Mouse (Mus musculus) spleen, adult 2 months (tissue): ENCODE results near the gene Tlcd2. TPM values are rescaled to one million over a fixed set of nuclear protein-coding genes. Genes with fewer than 3 reads are reported as not detected.

Source experiments
- DNase-seq, 2 experiments: peaks; one replicate each; pipeline versions ENCODE4 v3.0.0 to v3.0.0-alpha.2; 2012 to 2021; ENCODE audit warnings: low spot score in 2 of 2, low read depth in 1 of 2
- H3K27ac ChIP-seq: fragments of 200-500 bp; 2 replicates; pipeline ENCODE4 v1.5.1; 2012; ENCODE audit warnings: low read length, inconsistent platforms; ENCODE audit not compliant: insufficient read depth
- H3K27me3 ChIP-seq: fragments of 200-500 bp; 2 replicates; pipeline ENCODE4 v1.6.1; 2012; ENCODE audit warnings: mild to moderate bottlenecking, moderate library complexity, low read length, inconsistent platforms; ENCODE audit not compliant: control insufficient read depth, insufficient read depth
- H3K36me3 ChIP-seq: fragments of 200-500 bp; 2 replicates; pipeline ENCODE4 v1.6.1; 2012; ENCODE audit warnings: mild to moderate bottlenecking, low read length, inconsistent platforms; ENCODE audit not compliant: control insufficient read depth, insufficient read depth
- H3K4me1 ChIP-seq: fragments of 200-500 bp; 2 replicates; pipeline ENCODE4 v1.6.1; 2011; ENCODE audit warnings: inconsistent platforms; ENCODE audit not compliant: control insufficient read depth, insufficient read depth, insufficient read length
- H3K4me3 ChIP-seq: fragments of 200-500 bp; 2 replicates; pipeline ENCODE4 v1.5.1; 2011; ENCODE audit warnings: mild to moderate bottlenecking, inconsistent platforms; ENCODE audit not compliant: insufficient read depth, insufficient read length; ENCODE audit errors: extremely low read depth
- CTCF ChIP-seq: fragments of 200-500 bp; IDR thresholded peaks from 2 replicates; pipeline ENCODE4 v1.5.1; 2011; ENCODE audit warnings: mild to moderate bottlenecking, inconsistent platforms; ENCODE audit not compliant: insufficient read depth, insufficient read length, insufficient replicate concordance; ENCODE audit errors: extremely low read depth
- POLR2A ChIP-seq: fragments of 200-500 bp; IDR thresholded peaks from 2 replicates; pipeline ENCODE4 v1.6.1; 2011; ENCODE audit warnings: low read depth, low read length, inconsistent platforms
- WGBS: fragments of 180-500 bp; shearing (Covaris S2); methylation state at CpG from one replicate; pipeline ENCODE4 v1.1.7; 2018; 5-methylcytosine and 5-hydroxymethylcytosine counted together
- polyA plus RNA-seq: library from polyadenylated mRNA; depleted of rRNA; stranded (reverse); fragments of >200 nt; gene quantifications from 2 replicates; pipeline ENCODE4 v1.2.3, GENCODE M21; 2012

Tlcd2 gene
- polyA plus RNA-seq, 1 experiment = 6.9 TPM

GRCm38 (mm10) chr11:75464417-75464816, 2.9 kb downstream of the Tlcd2 start:
- no peak for TF ChIP-seq CTCF
- TF ChIP-seq POLR2A = no peak
- Histone ChIP-seq H3K36me3 (no peaks in the 10 kb centered on the region; the same call in 1 of the 2 replicates), H3K4me1 (peaks cover 10% of the 10 kb centered on the region; the same call in 1 of the 2 replicates), H3K27ac (no peak overlapping the region), H3K4me3 (no peak overlapping the region), H3K27me3 (no peaks in the 10 kb centered on the region)
- WGBS = 88% methylated on average over 6 of the region's 6 CpGs
- DNase-seq = no peak

- Histone ChIP-seq H3K4me1 (peaks cover 5% of the 10 kb centered on the region; the same call in 1 of the 2 replicates), H3K4me3 (no peak overlapping the region), H3K27ac (no peak overlapping the region), H3K36me3 (no peaks in the 10 kb centered on the region; the same call in 1 of the 2 replicates), H3K27me3 (no peaks in the 10 kb centered on the region)
- TF ChIP-seq POLR2A (no peak), CTCF (no peak)
- DNase-seq = no peak
- WGBS = 83% methylated on average over 6 of the region's 6 CpGs
These were observed 3.5 kb downstream of the Tlcd2 start for GRCm38 (mm10) chr11:75465051-75465450.

GRCm38 (mm10) chr11:75466731-75467505, 5.4 kb downstream of the Tlcd2 start:
- Histone ChIP-seq H3K27me3 (no peaks in the 10 kb centered on the region), H3K36me3 (no peaks in the 10 kb centered on the region; the same call in 1 of the 2 replicates), H3K27ac (no peak overlapping the region), H3K4me1 (peaks cover 5% of the 10 kb centered on the region; the same call in 1 of the 2 replicates), H3K4me3 (no peak overlapping the region)
- DNase-seq = no peak
- TF ChIP-seq CTCF = no peak
- WGBS = 97% methylated on average over 4 of the region's 4 CpGs

DNA sequence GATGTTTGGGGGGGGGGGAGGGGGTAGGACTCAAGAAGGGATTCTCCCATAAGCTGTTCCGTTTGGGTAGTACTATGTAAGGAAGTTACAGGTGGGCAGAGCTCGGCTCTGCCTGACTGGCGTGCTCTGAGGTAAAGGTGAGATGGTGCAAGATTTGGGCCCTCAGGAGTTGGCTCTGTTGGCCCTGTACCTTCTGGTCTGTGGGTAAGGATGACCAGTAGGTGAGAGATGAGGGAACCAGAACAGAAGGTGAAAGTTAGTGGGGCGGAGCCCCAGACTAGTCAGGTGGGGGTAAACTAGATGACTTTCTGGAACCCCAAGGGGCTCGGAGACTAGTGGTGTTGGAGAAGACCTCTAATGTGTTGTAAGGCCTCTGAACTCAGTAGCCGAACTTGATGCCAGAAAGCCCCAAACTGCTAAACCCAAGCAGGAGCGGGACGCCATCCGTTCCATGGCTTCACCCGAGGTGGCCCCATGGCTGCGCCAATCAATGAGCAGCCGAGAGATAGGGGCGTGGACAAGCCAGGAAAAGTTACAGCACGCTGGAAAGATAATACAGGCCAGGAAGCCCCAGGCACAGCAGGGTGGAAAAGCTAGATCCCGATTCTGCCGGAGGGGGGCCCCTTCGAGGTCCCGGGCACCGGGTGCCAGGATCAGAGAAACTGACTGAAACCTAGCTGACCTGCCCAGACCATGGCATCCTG, 6.1 kb downstream of the Tlcd2 start:
- H3K27ac ChIP-seq = no peak overlapping the region
- no peaks in the 10 kb centered on the region; the same call in 1 of the 2 replicates for H3K36me3 ChIP-seq
- no peak for DNase-seq
- H3K4me3 ChIP-seq = peak overlapping the region; percentile 53
- 18% methylated on average over 19 of the region's 19 CpGs for WGBS
- no peaks in the 10 kb centered on the region for H3K27me3 ChIP-seq
- TF ChIP-seq CTCF (no peak), POLR2A (no peak)
- H3K4me1 ChIP-seq = no peaks in the 10 kb centered on the region; the same call in 1 of the 2 replicates

- TF ChIP-seq POLR2A = no peak
- TF ChIP-seq CTCF = no peak
- DNase-seq = no peak
- peak overlapping the region; percentile 53; the same call in 1 of the 2 replicates for H3K4me3 ChIP-seq
- H3K27me3 ChIP-seq = no peaks in the 10 kb centered on the region
- no peaks in the 10 kb centered on the region; the same call in 1 of the 2 replicates for H3K4me1 ChIP-seq
- 53% methylated on average over 7 of the region's 7 CpGs for WGBS
- no peaks in the 10 kb centered on the region; the same call in 1 of the 2 replicates for H3K36me3 ChIP-seq
- H3K27ac ChIP-seq = no peak overlapping the region
These were observed 6.9 kb downstream of the Tlcd2 start for GRCm38 (mm10) chr11:75468410-75468809.

- Histone ChIP-seq H3K36me3 (no peaks in the 10 kb centered on the region; the same call in 1 of the 2 replicates), H3K27ac (no peak overlapping the region), H3K4me1 (no peaks in the 10 kb centered on the region; the same call in 1 of the 2 replicates), H3K4me3 (no peak overlapping the region), H3K27me3 (no peaks in the 10 kb centered on the region)
- WGBS = 96% methylated on average over 4 of the region's 4 CpGs
- DNase-seq = no peak
- no peak for TF ChIP-seq CTCF
- TF ChIP-seq POLR2A = no peak
These were observed 7.7 kb downstream of the Tlcd2 start for GRCm38 (mm10) chr11:75469261-75469660.
